Comparison of ENCODE assay signal across 3 mouse cellular contexts in the genomic region with DNA sequence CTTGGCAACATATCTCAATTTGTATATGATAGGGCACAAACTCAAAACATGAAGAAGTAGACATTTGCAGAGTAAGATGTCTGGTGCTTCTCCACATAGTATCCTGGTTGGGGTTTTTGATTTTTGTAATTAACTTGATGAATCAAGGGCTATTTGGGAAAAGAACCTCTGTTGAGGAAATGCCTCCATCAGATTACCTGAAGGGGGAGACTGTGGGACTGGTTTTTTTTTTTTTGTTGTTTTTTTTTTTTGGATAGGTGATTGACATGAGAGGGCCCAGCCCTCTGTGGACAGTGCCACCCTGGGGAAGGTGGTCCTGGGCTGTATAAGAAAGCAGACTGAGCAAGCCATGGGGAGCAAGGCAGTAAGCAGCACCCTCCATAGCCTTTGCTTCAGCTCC.
TF ChIP-seq lines count a peak whose summit lies in the region.

No protein-coding gene starts in this region.

TF ChIP-seq in CH12.LX, 34 proteins besides CTCF, POLR2A, EP300 and RAD21:
- TF ChIP-seq SIN3A (IDR thresholded peaks at IDR 0.05; ENCODE audit: low read length) (no peak), ZNF384 (IDR thresholded peaks at IDR 0.05; ENCODE audit: low read depth, low read length) (peak; percentile 89)
TF ChIP-seq in CH12.LX: peak in this region for 1.

TF ChIP-seq in ES-E14, 5 proteins besides CTCF, POLR2A, EP300 and RAD21:
- TF ChIP-seq ZNF384 (IDR thresholded peaks at IDR 0.05; ENCODE audit: low read depth, low read length) (peak; percentile 90), HCFC1 (IDR thresholded peaks at IDR 0.05; ENCODE audit: borderline replicate concordance, insufficient read depth, low read length) (no peak)
TF ChIP-seq in ES-E14: peak in this region for 1.

TF ChIP-seq in MEL, 35 proteins besides CTCF, POLR2A, EP300 and RAD21:
- TF ChIP-seq ZNF384 (IDR thresholded peaks at IDR 0.05; ENCODE audit: low read depth, low read length) = peak; percentile 56; the same call in 1 of the 2 replicates
- TF ChIP-seq POLR2AphosphoS5 (IDR thresholded peaks at IDR 0.05; ENCODE audit: borderline replicate concordance, low read depth, low read length) = no peak
